Mouse (Mus musculus): ENCODE data around the gene Creb5. TPM values are rescaled to one million over a fixed set of nuclear protein-coding genes. Genes with fewer than 3 reads are reported as not detected.

Creb5 gene
- polyA plus RNA-seq, 1 experiment: 0.02 TPM

DNA sequence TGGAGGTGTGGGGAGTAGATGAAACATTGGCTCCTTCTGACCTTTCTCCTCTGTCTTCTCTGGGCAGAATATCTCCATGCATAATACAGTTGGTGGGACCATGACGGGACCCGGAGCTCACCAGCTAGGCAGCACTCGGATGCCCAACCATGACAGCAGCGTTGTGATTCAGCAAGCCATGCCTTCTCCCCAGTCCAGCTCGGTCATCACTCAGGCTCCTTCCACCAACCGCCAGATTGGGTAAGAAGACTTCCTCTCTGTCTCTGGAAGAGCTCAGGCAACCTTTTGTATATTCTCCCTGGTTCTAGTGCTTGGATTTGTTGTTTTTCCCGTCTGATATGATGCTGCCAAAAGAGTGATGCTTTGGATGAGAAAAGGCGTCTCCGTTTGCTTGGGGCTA, 160.4 kb downstream of the Creb5 start:
- Histone ChIP-seq H3K36me3 (ENCODE audit: control insufficient read depth) (no peaks in the 10 kb centered on the region), H3K4me1 (ENCODE audit: control insufficient read depth) (no peaks in the 10 kb centered on the region), H3K27me3 (ENCODE audit: control insufficient read depth) (no peaks in the 10 kb centered on the region; the same call in 1 of the 2 replicates), H3K4me3 (replicated peaks) (no peak overlapping the region), H3K9me3 (ENCODE audit: control insufficient read depth, low read length) (no peaks in the 10 kb centered on the region)
- TF ChIP-seq GATA1 (IDR thresholded peaks at IDR 0.05; ENCODE audit: low read length) (no peak), TAL1 (IDR thresholded peaks at IDR 0.05; ENCODE audit: low read length) (no peak)

GRCm38 (mm10) chr6:53448317-53448870, 161.3 kb downstream of the Creb5 start:
- no peaks in the 10 kb centered on the region for H3K4me1 ChIP-seq (ENCODE audit: control insufficient read depth)
- no peaks in the 10 kb centered on the region; the same call in 1 of the 2 replicates for H3K27me3 ChIP-seq (ENCODE audit: control insufficient read depth)
- TF ChIP-seq TAL1 (IDR thresholded peaks at IDR 0.05; ENCODE audit: low read length) (no peak), GATA1 (IDR thresholded peaks at IDR 0.05; ENCODE audit: low read length) (no peak)
- no peaks in the 10 kb centered on the region for H3K36me3 ChIP-seq (ENCODE audit: control insufficient read depth)
- H3K9me3 ChIP-seq (ENCODE audit: control insufficient read depth, low read length): no peaks in the 10 kb centered on the region
- no peak overlapping the region for H3K4me3 ChIP-seq (replicated peaks)

GRCm38 (mm10) chr6:53449437-53450173, 162.5 kb downstream of the Creb5 start:
- no peak overlapping the region for H3K4me3 ChIP-seq (replicated peaks)
- no peaks in the 10 kb centered on the region for H3K36me3 ChIP-seq (ENCODE audit: control insufficient read depth)
- H3K9me3 ChIP-seq (ENCODE audit: control insufficient read depth, low read length): no peaks in the 10 kb centered on the region
- no peaks in the 10 kb centered on the region for H3K4me1 ChIP-seq (ENCODE audit: control insufficient read depth)
- no peaks in the 10 kb centered on the region; the same call in 1 of the 2 replicates for H3K27me3 ChIP-seq (ENCODE audit: control insufficient read depth)
- TF ChIP-seq GATA1 (IDR thresholded peaks at IDR 0.05; ENCODE audit: low read length): no peak
- TF ChIP-seq TAL1 (IDR thresholded peaks at IDR 0.05; ENCODE audit: low read length): no peak

DNA sequence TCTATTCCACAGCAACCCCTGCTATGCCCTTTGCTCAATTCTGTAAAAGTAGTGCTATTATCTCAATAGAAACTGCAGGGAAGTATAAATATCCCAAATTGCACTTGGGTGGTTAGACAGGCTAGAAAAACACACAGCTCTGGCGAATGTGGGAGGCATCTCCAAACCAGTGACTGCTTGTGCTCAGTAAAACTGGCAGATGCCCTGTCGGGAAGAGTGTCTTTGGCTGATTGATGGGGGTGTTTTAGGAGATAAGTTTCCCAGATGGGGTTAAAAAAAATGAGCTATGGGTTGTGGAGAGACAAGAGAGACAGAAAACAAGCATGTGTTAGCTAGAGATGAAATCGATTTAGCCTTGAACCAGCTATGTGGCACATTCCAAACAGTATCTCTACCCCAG, 163.4 kb downstream of the Creb5 start:
- Histone ChIP-seq H3K9me3 (ENCODE audit: control insufficient read depth, low read length) (no peaks in the 10 kb centered on the region), H3K27me3 (ENCODE audit: control insufficient read depth) (no peaks in the 10 kb centered on the region; the same call in 1 of the 2 replicates), H3K4me1 (ENCODE audit: control insufficient read depth) (no peaks in the 10 kb centered on the region), H3K36me3 (ENCODE audit: control insufficient read depth) (no peaks in the 10 kb centered on the region), H3K4me3 (replicated peaks) (no peak overlapping the region)
- no peak for TF ChIP-seq TAL1 (IDR thresholded peaks at IDR 0.05; ENCODE audit: low read length)
- no peak for TF ChIP-seq GATA1 (IDR thresholded peaks at IDR 0.05; ENCODE audit: low read length)

GRCm38 (mm10) chr6:53452240-53452639, 165.2 kb downstream of the Creb5 start:
- Histone ChIP-seq H3K27me3 (ENCODE audit: control insufficient read depth) (no peaks in the 10 kb centered on the region; the same call in 1 of the 2 replicates), H3K4me3 (replicated peaks) (no peak overlapping the region), H3K9me3 (ENCODE audit: control insufficient read depth, low read length) (no peaks in the 10 kb centered on the region), H3K4me1 (ENCODE audit: control insufficient read depth) (no peaks in the 10 kb centered on the region), H3K36me3 (ENCODE audit: control insufficient read depth) (no peaks in the 10 kb centered on the region)
- TF ChIP-seq GATA1 (IDR thresholded peaks at IDR 0.05; ENCODE audit: low read length) (no peak), TAL1 (IDR thresholded peaks at IDR 0.05; ENCODE audit: low read length) (no peak)

DNA sequence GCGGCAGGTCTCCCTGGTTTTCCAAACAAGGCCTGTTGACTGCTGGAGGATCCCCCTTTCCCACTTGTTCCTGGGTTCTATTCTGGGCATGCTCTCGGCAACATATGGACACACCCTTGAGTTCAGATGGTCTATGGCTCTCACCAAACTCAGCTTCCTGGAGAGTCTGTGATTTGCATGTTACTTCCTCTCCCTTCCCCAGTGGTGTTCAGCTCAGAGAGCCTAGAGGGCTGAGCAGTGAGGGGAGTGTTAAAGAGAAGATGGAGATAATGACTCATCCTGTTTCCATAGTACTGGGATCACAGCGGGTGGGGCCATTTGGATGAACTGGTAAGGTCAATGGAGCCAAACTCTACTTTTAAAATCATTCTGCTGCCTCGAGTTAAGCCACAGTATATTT, 168.4 kb downstream of the Creb5 start:
- Histone ChIP-seq H3K4me3 (replicated peaks) (no peak overlapping the region), H3K4me1 (ENCODE audit: control insufficient read depth) (no peaks in the 10 kb centered on the region), H3K9me3 (ENCODE audit: control insufficient read depth, low read length) (no peaks in the 10 kb centered on the region), H3K27me3 (ENCODE audit: control insufficient read depth) (no peaks in the 10 kb centered on the region; the same call in 1 of the 2 replicates), H3K36me3 (ENCODE audit: control insufficient read depth) (no peaks in the 10 kb centered on the region)
- TF ChIP-seq TAL1 (IDR thresholded peaks at IDR 0.05; ENCODE audit: low read length) (no peak), GATA1 (IDR thresholded peaks at IDR 0.05; ENCODE audit: low read length) (no peak)

DNA sequence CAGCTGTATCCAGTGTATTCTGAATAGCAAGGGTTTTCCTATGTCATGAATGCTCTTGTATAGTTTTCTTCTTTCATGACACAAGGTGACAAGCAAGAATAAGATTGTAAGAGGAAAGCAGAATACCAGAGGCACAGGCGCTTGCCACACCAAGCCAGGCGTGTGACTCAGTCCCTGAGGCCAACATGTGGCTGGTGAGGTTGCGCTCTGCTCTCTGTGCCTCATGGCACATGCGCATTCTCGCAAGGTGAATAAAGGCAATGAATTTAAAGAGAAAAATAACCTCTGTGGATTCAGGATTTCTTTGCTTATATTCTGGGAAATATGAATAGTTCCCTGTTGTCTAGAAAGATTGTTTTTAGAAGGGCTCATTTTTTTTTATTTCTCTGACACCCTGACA, 169.0 kb downstream of the Creb5 start:
- Histone ChIP-seq H3K4me3 (replicated peaks) (no peak overlapping the region), H3K4me1 (ENCODE audit: control insufficient read depth) (no peaks in the 10 kb centered on the region), H3K9me3 (ENCODE audit: control insufficient read depth, low read length) (no peaks in the 10 kb centered on the region), H3K27me3 (ENCODE audit: control insufficient read depth) (no peaks in the 10 kb centered on the region; the same call in 1 of the 2 replicates), H3K36me3 (ENCODE audit: control insufficient read depth) (no peaks in the 10 kb centered on the region)
- TF ChIP-seq TAL1 (IDR thresholded peaks at IDR 0.05; ENCODE audit: low read length) (no peak), GATA1 (IDR thresholded peaks at IDR 0.05; ENCODE audit: low read length) (no peak)

- Histone ChIP-seq H3K27me3 (ENCODE audit: control insufficient read depth) (no peaks in the 10 kb centered on the region), H3K4me1 (ENCODE audit: control insufficient read depth) (no peaks in the 10 kb centered on the region), H3K4me3 (replicated peaks) (no peak overlapping the region)
Measured at GRCm38 (mm10) chr6:53459995-53460747, 173.1 kb downstream of the Creb5 start.

GRCm38 (mm10) chr6:53461056-53461455, 174.0 kb downstream of the Creb5 start:
- Histone ChIP-seq H3K4me1 (ENCODE audit: control insufficient read depth) (no peaks in the 10 kb centered on the region), H3K36me3 (ENCODE audit: control insufficient read depth) (no peaks in the 10 kb centered on the region), H3K9me3 (ENCODE audit: control insufficient read depth, low read length) (no peaks in the 10 kb centered on the region), H3K4me3 (replicated peaks) (no peak overlapping the region), H3K27me3 (ENCODE audit: control insufficient read depth) (no peaks in the 10 kb centered on the region)
- TF ChIP-seq TAL1 (IDR thresholded peaks at IDR 0.05; ENCODE audit: low read length): no peak
- TF ChIP-seq GATA1 (IDR thresholded peaks at IDR 0.05; ENCODE audit: low read length): no peak

More at GRCm38 (mm10) chr6:53459995-53460747, 173.1 kb downstream of the Creb5 start:
- H3K9me3 ChIP-seq (ENCODE audit: control insufficient read depth, low read length): no peaks in the 10 kb centered on the region
- no peak for TF ChIP-seq TAL1 (IDR thresholded peaks at IDR 0.05; ENCODE audit: low read length)
- TF ChIP-seq GATA1 (IDR thresholded peaks at IDR 0.05; ENCODE audit: low read length): no peak
- no peaks in the 10 kb centered on the region for H3K36me3 ChIP-seq (ENCODE audit: control insufficient read depth)

Measured in erythroblast, embryonic 14.5 days (primary cell).